Mouse (Mus musculus) lung, embryonic 15.5 days (tissue): ENCODE measurements around the gene Ppp1r12b. TPM values are rescaled to one million over a fixed set of nuclear protein-coding genes. Genes with fewer than 3 reads are reported as not detected.
A peak's percentile ranks its signal among the peaks of the same experiment; 100 is the strongest.

Experiments used
- ATAC-seq: fragments of 200-750 bp; cut with Nextera tagmentation; 2 replicates; pipeline ENCODE4 v1.8.0; 2017; ENCODE audit warnings: moderate number of reproducible peaks, borderline replicate concordance; ENCODE audit not compliant: low FRiP score, low TSS enrichment; ENCODE audit errors: extremely low read depth
- H3K27ac ChIP-seq: fragments of 300-500 bp; sonication (generic); 2 replicates; pipeline ENCODE4 v1.5.1; 2015; ENCODE audit warnings: moderate library complexity, mild to moderate bottlenecking, inconsistent platforms
- H3K27me3 ChIP-seq: fragments of 300-500 bp; sonication (generic); 2 replicates; pipeline ENCODE4 v1.6.1; 2015; ENCODE audit warnings: inconsistent platforms
- H3K36me3 ChIP-seq: fragments of 300-500 bp; sonication (generic); 2 replicates; pipeline ENCODE4 v1.6.1; 2015; ENCODE audit warnings: inconsistent platforms
- H3K4me1 ChIP-seq: fragments of 300-500 bp; sonication (generic); 2 replicates; pipeline ENCODE4 v1.6.1; 2015; ENCODE audit warnings: inconsistent platforms
- H3K4me2 ChIP-seq: fragments of 300-500 bp; sonication (generic); 2 replicates; pipeline ENCODE4 v1.6.1; 2015; ENCODE audit warnings: inconsistent platforms, mild to moderate bottlenecking, moderate library complexity
- H3K4me3 ChIP-seq: fragments of 300-500 bp; sonication (generic); 2 replicates; pipeline ENCODE4 v1.5.1; 2015; ENCODE audit warnings: mild to moderate bottlenecking, inconsistent platforms
- H3K9ac ChIP-seq: fragments of 300-500 bp; sonication (generic); 2 replicates; pipeline ENCODE4 v1.6.1; 2015; ENCODE audit warnings: inconsistent platforms
- H3K9me3 ChIP-seq: fragments of 300-500 bp; sonication (generic); 2 replicates; pipeline ENCODE4 v1.6.1; 2016; ENCODE audit warnings: inconsistent platforms
- WGBS: fragments of 180-500 bp; shearing (Covaris S2); methylation state at CpG from one replicate; pipeline ENCODE4 v1.1.7; 2015; 5-methylcytosine and 5-hydroxymethylcytosine counted together
- polyA plus RNA-seq: library from polyadenylated mRNA; unstranded; fragments of >200 nt; fragmentation: Nextera tagmentation; extraction: Ambion mirVana; gene quantifications from 2 replicates; pipeline ENCODE4 v1.2.1, GENCODE M21; 2015

The Ppp1r12b gene
- polyA plus RNA-seq, 1 experiment from 2014 or later = 11.2 TPM

GRCm38 (mm10) chr1:134987173-134987961 is 31.6 kb upstream of the Ppp1r12b start:
- Histone ChIP-seq H3K9ac (no peak overlapping the region), H3K27ac (no peak overlapping the region), H3K27me3 (peaks cover 40% of the 10 kb centered on the region), H3K4me3 (peak overlapping the region; percentile 37), H3K9me3 (no peaks in the 10 kb centered on the region), H3K4me2 (peak overlapping the region; percentile 84), H3K4me1 (peaks cover 10% of the 10 kb centered on the region; the same call in 1 of the 2 replicates), H3K36me3 (no peaks in the 10 kb centered on the region)
- WGBS = 29% methylated on average over 48 of the region's 48 CpGs
- peak; percentile 64 for ATAC-seq

GRCm38 (mm10) chr1:134972920-134973319 is 17.2 kb upstream of the Ppp1r12b start:
- Histone ChIP-seq H3K36me3 (peaks cover 52% of the 10 kb centered on the region), H3K9ac (no peak overlapping the region), H3K27me3 (no peaks in the 10 kb centered on the region), H3K4me3 (no peak overlapping the region), H3K4me1 (no peaks in the 10 kb centered on the region), H3K4me2 (no peak overlapping the region), H3K9me3 (no peaks in the 10 kb centered on the region), H3K27ac (no peak overlapping the region)
- 77% methylated on average over 1 of the region's 1 CpGs for WGBS
- ATAC-seq = no peak

- Histone ChIP-seq H3K9me3 (no peaks in the 10 kb centered on the region), H3K9ac (no peak overlapping the region), H3K4me3 (no peak overlapping the region), H3K27ac (no peak overlapping the region), H3K4me1 (peaks cover 15% of the 10 kb centered on the region), H3K27me3 (no peaks in the 10 kb centered on the region), H3K4me2 (no peak overlapping the region), H3K36me3 (peaks cover 29% of the 10 kb centered on the region)
- ATAC-seq = no peak
- 95% methylated on average over 2 of the region's 2 CpGs for WGBS
Observed at GRCm38 (mm10) chr1:134965430-134965829, 9.7 kb upstream of the Ppp1r12b start.

- Histone ChIP-seq H3K9ac (peak overlapping the region; percentile 70), H3K4me3 (peak overlapping the region; percentile 79), H3K27ac (peak overlapping the region; percentile 49), H3K27me3 (no peaks in the 10 kb centered on the region), H3K4me2 (peak overlapping the region; percentile 69), H3K4me1 (peaks cover 15% of the 10 kb centered on the region), H3K9me3 (no peaks in the 10 kb centered on the region), H3K36me3 (peaks cover 3% of the 10 kb centered on the region)
- WGBS = 1% methylated on average over 11 of the region's 11 CpGs
- peak; percentile 41; the same call in 1 of the 2 replicates for ATAC-seq
Observed at GRCm38 (mm10) chr1:134962821-134963220, 7.1 kb upstream of the Ppp1r12b start.

GRCm38 (mm10) chr1:134962053-134962803 is 6.5 kb upstream of the Ppp1r12b start, which contains the start of gene Ube2t:
Gene Ube2t (plus strand): TSS chr1:134962565.
- Histone ChIP-seq H3K4me1 (peaks cover 15% of the 10 kb centered on the region), H3K36me3 (no peaks in the 10 kb centered on the region; the same call in 1 of the 2 replicates), H3K4me2 (peak within 1 kb of the TSS; percentile 69), H3K9ac (peak within 1 kb of the TSS; percentile 70), H3K4me3 (peak within 1 kb of the TSS; percentile 79), H3K27ac (peak within 1 kb of the TSS; percentile 49), H3K9me3 (no peaks in the 10 kb centered on the region), H3K27me3 (no peaks in the 10 kb centered on the region)
- WGBS = 2% methylated on average over 50 of the region's 50 CpGs
- peak; percentile 100 for ATAC-seq

- Histone ChIP-seq H3K9me3 (no peaks in the 10 kb centered on the region), H3K36me3 (no peaks in the 10 kb centered on the region; the same call in 1 of the 2 replicates), H3K4me3 (no peak overlapping the region), H3K4me2 (no peak overlapping the region), H3K27ac (no peak overlapping the region), H3K4me1 (peaks cover 15% of the 10 kb centered on the region), H3K9ac (no peak overlapping the region), H3K27me3 (no peaks in the 10 kb centered on the region)
- 54% methylated on average over 7 of the region's 7 CpGs for WGBS
- ATAC-seq = no peak
Observed at GRCm38 (mm10) chr1:134960634-134961033, 4.9 kb upstream of the Ppp1r12b start.

GRCm38 (mm10) chr1:134955050-134955636 is 599 bp downstream of the Ppp1r12b start:
- Histone ChIP-seq H3K27ac (peak overlapping the region; percentile 87), H3K4me1 (peaks cover 13% of the 10 kb centered on the region), H3K36me3 (no peaks in the 10 kb centered on the region), H3K4me2 (peak overlapping the region; percentile 72), H3K9me3 (no peaks in the 10 kb centered on the region), H3K9ac (peak overlapping the region; percentile 81), H3K4me3 (peak overlapping the region; percentile 69), H3K27me3 (no peaks in the 10 kb centered on the region)
- 2% methylated on average over 16 of the region's 16 CpGs for WGBS
- no peak; the same call in none of the 2 replicates for ATAC-seq

DNA sequence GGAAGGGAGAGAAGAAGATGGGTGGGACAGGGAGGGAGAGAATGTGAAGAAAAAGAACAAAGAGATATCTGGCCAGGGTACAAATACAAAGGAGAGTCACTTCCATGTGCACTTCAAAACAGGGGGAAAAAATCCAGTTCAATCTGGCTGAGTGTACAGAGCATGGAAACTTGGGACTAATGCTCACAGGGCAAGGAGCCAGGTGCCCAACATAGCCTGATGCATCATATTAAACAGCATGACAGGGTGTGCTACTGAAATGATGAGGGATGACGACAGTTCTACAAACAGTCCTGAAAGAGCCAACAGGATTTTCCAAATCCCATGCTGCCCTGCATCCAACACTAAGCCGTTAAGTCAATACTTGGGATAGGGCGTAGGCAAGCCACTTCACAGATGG is 5.8 kb downstream of the Ppp1r12b start:
- Histone ChIP-seq H3K4me1 (peaks cover 9% of the 10 kb centered on the region), H3K27ac (no peak overlapping the region), H3K36me3 (no peaks in the 10 kb centered on the region), H3K9me3 (no peaks in the 10 kb centered on the region), H3K9ac (no peak overlapping the region), H3K4me3 (no peak overlapping the region), H3K27me3 (no peaks in the 10 kb centered on the region), H3K4me2 (no peak overlapping the region)
- 76% methylated on average over 3 of the region's 3 CpGs for WGBS
- ATAC-seq = no peak

- H3K4me1 ChIP-seq = no peaks in the 10 kb centered on the region
- WGBS = 80% methylated on average over 7 of the region's 7 CpGs
- H3K27me3 ChIP-seq = no peaks in the 10 kb centered on the region
- H3K9me3 ChIP-seq = no peaks in the 10 kb centered on the region
- H3K9ac ChIP-seq = no peak overlapping the region
- no peak overlapping the region for H3K27ac ChIP-seq
- H3K36me3 ChIP-seq = no peaks in the 10 kb centered on the region
- no peak overlapping the region for H3K4me2 ChIP-seq
- no peak for ATAC-seq
- H3K4me3 ChIP-seq = no peak overlapping the region
Observed at GRCm38 (mm10) chr1:134947590-134947989, 8.2 kb downstream of the Ppp1r12b start.

GRCm38 (mm10) chr1:134942898-134943297 is 12.8 kb downstream of the Ppp1r12b start:
- no peak overlapping the region for H3K4me3 ChIP-seq
- H3K9ac ChIP-seq = no peak overlapping the region
- no peak overlapping the region for H3K27ac ChIP-seq
- H3K36me3 ChIP-seq = no peaks in the 10 kb centered on the region
- H3K4me2 ChIP-seq = no peak overlapping the region
- H3K27me3 ChIP-seq = no peaks in the 10 kb centered on the region
- 76% methylated on average over 2 of the region's 2 CpGs for WGBS
- no peak for ATAC-seq
- peaks cover 18% of the 10 kb centered on the region for H3K4me1 ChIP-seq
- no peaks in the 10 kb centered on the region for H3K9me3 ChIP-seq

- H3K4me2 ChIP-seq = peak overlapping the region; percentile 3; the same call in 1 of the 2 replicates
- WGBS = 36% methylated on average over 4 of the region's 4 CpGs
- ATAC-seq = no peak
Observed at GRCm38 (mm10) chr1:134940863-134941262, 14.9 kb downstream of the Ppp1r12b start.

More at GRCm38 (mm10) chr1:134940863-134941262, 14.9 kb downstream of the Ppp1r12b start:
- H3K27ac ChIP-seq = peak overlapping the region; percentile 22; the same call in 1 of the 2 replicates
- no peak overlapping the region for H3K4me3 ChIP-seq
- H3K27me3 ChIP-seq = no peaks in the 10 kb centered on the region
- peaks cover 18% of the 10 kb centered on the region for H3K4me1 ChIP-seq
- H3K9ac ChIP-seq = no peak overlapping the region
- no peaks in the 10 kb centered on the region for H3K36me3 ChIP-seq
- H3K9me3 ChIP-seq = no peaks in the 10 kb centered on the region
